Mouse (Mus musculus) megakaryocyte, embryonic 14.5 days (primary cell): ENCODE results near the gene Mettl25.

Experiments used
- FLI1 ChIP-seq: IDR thresholded peaks from 2 replicates; pipeline ENCODE4 v1.6.1; 2012; ENCODE audit warnings: low read length, inconsistent platforms, mixed read lengths
- GATA1 ChIP-seq: IDR thresholded peaks from 3 replicates; pipeline ENCODE4 v1.6.1; 2012; ENCODE audit warnings: mixed read lengths, low read length, inconsistent platforms, borderline replicate concordance

GRCm38 (mm10) chr10:105867312-105867711 is 26.1 kb upstream of the Mettl25 start:
- no peak for TF ChIP-seq FLI1
- no peak for TF ChIP-seq GATA1
